Mouse (Mus musculus) heart, postnatal 0 days (tissue): ENCODE results near the gene Klf13. TPM values are rescaled to one million over a fixed set of nuclear protein-coding genes. Genes with fewer than 3 reads are reported as not detected.
A peak's percentile ranks its signal among the peaks of the same experiment; 100 is the strongest.

Experiments
- ATAC-seq: fragments of 200-750 bp; cut with Nextera tagmentation; 2 replicates; pipeline ENCODE4 v1.8.0; 2017; ENCODE audit warnings: low read depth, moderate number of reproducible peaks, moderate library complexity; ENCODE audit not compliant: insufficient read depth
- DNase-seq: peaks from one replicate; pipeline ENCODE4 v3.0.0-alpha.2; 2016; ENCODE audit warnings: low spot score
- H3K27ac ChIP-seq: fragments of 300-500 bp; sonication (generic); 2 replicates; pipeline ENCODE4 v1.5.1; 2014; ENCODE audit warnings: low read depth, mild to moderate bottlenecking
- H3K27me3 ChIP-seq: fragments of 300-500 bp; sonication (generic); 2 replicates; pipeline ENCODE4 v1.6.1; 2014; ENCODE audit warnings: low read length, mixed read lengths; ENCODE audit not compliant: control insufficient read depth, insufficient read depth
- H3K36me3 ChIP-seq: fragments of 300-500 bp; sonication (generic); replicated peaks from 2 replicates; pipeline ENCODE4 v1.6.1; 2014; ENCODE audit warnings: low read length, mixed read lengths; ENCODE audit not compliant: control insufficient read depth, insufficient read depth
- H3K4me1 ChIP-seq: fragments of 300-500 bp; sonication (generic); 2 replicates; pipeline ENCODE4 v1.6.1; 2014; ENCODE audit warnings: antibody characterized with exemption; ENCODE audit not compliant: control insufficient read depth, insufficient read depth
- H3K4me2 ChIP-seq: fragments of 300-500 bp; sonication (generic); 2 replicates; pipeline ENCODE4 v1.6.1; 2014; ENCODE audit warnings: low read depth, mild to moderate bottlenecking, low read length, moderate library complexity
- H3K4me3 ChIP-seq: fragments of 300-500 bp; sonication (generic); 2 replicates; pipeline ENCODE4 v1.5.1; 2014; ENCODE audit warnings: low read depth, low read length
- H3K9ac ChIP-seq: fragments of 300-500 bp; sonication (generic); replicated peaks from 2 replicates; pipeline ENCODE4 v1.6.1; 2014; ENCODE audit warnings: low read depth, low read length, mixed read lengths
- H3K9me3 ChIP-seq: fragments of 300-500 bp; sonication (generic); replicated peaks from 2 replicates; pipeline ENCODE4 v1.6.1; 2016; ENCODE audit warnings: low read length; ENCODE audit not compliant: control insufficient read depth
- CTCF ChIP-seq: IDR thresholded peaks from 2 replicates; pipeline ENCODE4 v1.5.1; 2016; ENCODE audit warnings: antibody characterized with exemption, control low read depth, low read depth
- EP300 ChIP-seq: IDR thresholded peaks from 2 replicates; pipeline ENCODE4 v1.6.1; 2016; ENCODE audit warnings: antibody characterized with exemption, low read depth
- WGBS: fragments of 180-500 bp; shearing (Covaris S2); extraction: QIAGEN DNeasy Blood & Tissue Kit; methylation state at CpG from one replicate; pipeline ENCODE4 v1.1.7; 2014; 5-methylcytosine and 5-hydroxymethylcytosine counted together
- polyA plus RNA-seq: library from polyadenylated mRNA; unstranded; fragments of >200 nt; fragmentation: Nextera tagmentation; extraction: Ambion mirVana; gene quantifications from 2 replicates; pipeline ENCODE4 v1.2.1, GENCODE M21; 2015
- total RNA-seq: library from RNA; depleted of rRNA; stranded (reverse); fragments of >200 nt; gene quantifications from 2 replicates; pipeline ENCODE4 v1.2.3, GENCODE M21; 2014; ENCODE audit warnings: low replicate concordance

Gene Klf13
- total and polyA plus RNA-seq, 2 experiments from 2014 or later = 26.5 to 47.4 TPM

GRCm38 (mm10) chr7:63885025-63885424 is 53.7 kb downstream of the Klf13 start:
- TF ChIP-seq CTCF = no peak
- peak; percentile 41; the same call in 1 of the 2 replicates for TF ChIP-seq EP300
- no peak for DNase-seq
- Histone ChIP-seq H3K9me3 (no peaks in the 10 kb centered on the region), H3K27me3 (no peaks in the 10 kb centered on the region), H3K27ac (peak overlapping the region; percentile 75), H3K9ac (no peak overlapping the region), H3K4me1 (peaks cover 26% of the 10 kb centered on the region), H3K36me3 (peaks cover 6% of the 10 kb centered on the region; the same call in 1 of the 2 replicates), H3K4me2 (no peak overlapping the region), H3K4me3 (no peak overlapping the region)
- 49% methylated on average over 7 of the region's 7 CpGs for WGBS
- no peak for ATAC-seq

- TF ChIP-seq CTCF (no peak), EP300 (no peak)
- Histone ChIP-seq H3K9ac (no peak overlapping the region), H3K4me2 (no peak overlapping the region), H3K4me1 (peaks cover 29% of the 10 kb centered on the region), H3K27me3 (no peaks in the 10 kb centered on the region), H3K9me3 (no peaks in the 10 kb centered on the region), H3K4me3 (no peak overlapping the region), H3K27ac (no peak overlapping the region), H3K36me3 (no peaks in the 10 kb centered on the region)
- DNase-seq (no peak), ATAC-seq (no peak)
- WGBS = 77% methylated on average over 7 of the region's 7 CpGs
Observed at GRCm38 (mm10) chr7:63882739-63883138, 56.0 kb downstream of the Klf13 start.

GRCm38 (mm10) chr7:63879583-63879982 is 59.1 kb downstream of the Klf13 start:
- H3K4me3 ChIP-seq = no peak overlapping the region
- no peak overlapping the region for H3K9ac ChIP-seq
- TF ChIP-seq CTCF = no peak
- TF ChIP-seq EP300 = no peak
- peak; percentile 83 for ATAC-seq
- WGBS = 31% methylated on average over 6 of the region's 6 CpGs
- H3K27me3 ChIP-seq = no peaks in the 10 kb centered on the region
- no peaks in the 10 kb centered on the region for H3K9me3 ChIP-seq
- peak; percentile 83 for DNase-seq
- peaks cover 27% of the 10 kb centered on the region for H3K4me1 ChIP-seq
- H3K36me3 ChIP-seq = no peaks in the 10 kb centered on the region
- H3K4me2 ChIP-seq = no peak overlapping the region
- peak overlapping the region; percentile 60 for H3K27ac ChIP-seq

DNA sequence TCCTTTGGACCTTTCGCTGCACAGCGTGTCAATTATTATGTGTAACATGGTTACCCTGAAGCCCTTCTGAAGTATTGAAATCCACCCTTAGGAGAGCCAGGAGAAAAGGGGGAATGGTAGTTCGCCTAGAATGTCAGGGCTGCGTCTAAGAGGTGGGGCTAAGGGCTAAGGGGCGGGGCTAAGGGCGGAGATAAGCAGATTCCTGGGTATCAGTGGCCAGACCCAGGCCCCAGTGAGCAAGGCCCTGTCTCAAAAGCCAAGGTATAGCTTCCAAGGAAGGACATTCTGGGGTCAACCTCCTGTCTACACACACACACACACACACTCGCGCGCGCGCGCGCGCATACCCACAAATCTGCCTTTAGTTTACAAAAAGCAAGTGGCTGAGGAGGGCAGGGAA is 61.1 kb downstream of the Klf13 start:
- H3K9me3 ChIP-seq = no peaks in the 10 kb centered on the region
- TF ChIP-seq EP300 (no peak), CTCF (no peak)
- no peak for DNase-seq
- H3K36me3 ChIP-seq = no peaks in the 10 kb centered on the region
- H3K4me1 ChIP-seq = peaks cover 34% of the 10 kb centered on the region
- H3K4me3 ChIP-seq = no peak overlapping the region
- no peak for ATAC-seq
- 39% methylated on average over 14 of the region's 14 CpGs for WGBS
- no peak overlapping the region for H3K4me2 ChIP-seq
- no peaks in the 10 kb centered on the region for H3K27me3 ChIP-seq
- no peak overlapping the region for H3K9ac ChIP-seq
- 0 out of 2 replicates have a peak overlapping the region, but pooled peaks have one; percentile 19 for H3K27ac ChIP-seq

DNA sequence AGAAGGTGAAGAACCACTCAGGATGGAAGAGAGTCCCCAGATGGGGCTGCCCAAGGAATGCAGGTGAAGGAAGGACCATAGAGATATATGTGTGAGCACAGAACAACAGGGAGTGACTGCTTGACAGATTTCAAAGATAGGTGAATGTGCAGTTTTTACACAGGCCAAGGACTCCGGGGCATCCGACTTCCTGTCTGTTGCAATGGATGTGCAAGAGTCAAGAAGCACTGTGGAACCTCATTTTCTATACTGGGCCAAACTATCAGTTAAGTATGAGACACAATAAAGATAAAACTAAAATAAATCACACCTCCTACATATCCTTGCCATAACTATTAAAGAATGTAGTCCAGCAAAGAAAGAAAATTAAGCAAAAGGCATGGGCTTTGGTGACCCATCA is 62.1 kb downstream of the Klf13 start:
- Histone ChIP-seq H3K36me3 (no peaks in the 10 kb centered on the region), H3K27ac (no peak overlapping the region), H3K9me3 (no peaks in the 10 kb centered on the region), H3K4me2 (no peak overlapping the region), H3K4me3 (no peak overlapping the region), H3K4me1 (peaks cover 33% of the 10 kb centered on the region), H3K27me3 (no peaks in the 10 kb centered on the region), H3K9ac (no peak overlapping the region)
- TF ChIP-seq EP300 (no peak), CTCF (no peak)
- DNase-seq (no peak), ATAC-seq (no peak)
- 72% methylated on average over 2 of the region's 2 CpGs for WGBS

- TF ChIP-seq EP300 (no peak), CTCF (no peak)
- Histone ChIP-seq H3K9ac (no peak overlapping the region), H3K9me3 (no peaks in the 10 kb centered on the region), H3K27ac (peak overlapping the region; percentile 16; the same call in 1 of the 2 replicates), H3K4me2 (no peak overlapping the region), H3K36me3 (no peaks in the 10 kb centered on the region), H3K4me3 (no peak overlapping the region), H3K27me3 (no peaks in the 10 kb centered on the region), H3K4me1 (peaks cover 31% of the 10 kb centered on the region)
- no peak for DNase-seq
- no peak for ATAC-seq
Observed at GRCm38 (mm10) chr7:63875686-63876085, 63.0 kb downstream of the Klf13 start.
